Mouse (Mus musculus) kidney, embryonic 15.5 days (tissue): ENCODE results near the gene Crbn. TPM values are rescaled to one million over a fixed set of nuclear protein-coding genes. Genes with fewer than 3 reads are reported as not detected.

Experiments used
- polyA plus RNA-seq: library from polyadenylated mRNA; unstranded; fragments of >200 nt; fragmentation: Nextera tagmentation; extraction: Ambion mirVana; gene quantifications from 2 replicates; pipeline ENCODE4 v1.2.1, GENCODE M21; 2015

The Crbn gene
- polyA plus RNA-seq, 1 experiment from 2014 or later, result 47.2 TPM

Other genes starting within 250 kb of the Crbn start
- 0.09 and 0.29 TPM in 2 replicates for gene Il5ra, start 51.0 kb downstream of the Crbn start, polyA plus RNA-seq
- gene Trnt1, start 31.0 kb downstream of the Crbn start, polyA plus RNA-seq, result 66.0 and 66.3 TPM in 2 replicates